Mouse (Mus musculus): Measurements from ENCODE around the gene Cyp17a1.

DNA sequence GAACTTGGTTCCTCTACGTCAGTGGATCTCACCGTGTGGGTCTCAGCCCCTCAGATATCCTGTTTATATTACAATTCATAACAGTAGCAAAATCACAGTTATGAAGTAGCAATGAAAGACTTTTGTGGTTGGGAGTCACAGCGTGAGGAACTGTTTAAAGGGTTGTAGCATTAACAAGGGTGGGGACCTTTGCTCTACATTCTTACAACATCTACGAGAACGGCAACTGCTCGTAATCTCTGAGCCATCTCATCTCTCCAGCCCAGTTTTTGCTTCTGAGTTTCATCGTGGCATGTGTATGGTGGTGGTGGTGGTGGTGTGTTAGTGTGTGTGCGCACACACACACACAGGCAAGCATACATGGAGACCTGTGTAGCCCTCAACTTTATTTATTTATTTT is 41.3 kb upstream of the Cyp17a1 start:
- TF ChIP-seq POLR2A (IDR thresholded peaks at IDR 0.05; ENCODE audit: control insufficient read depth, extremely low read depth, insufficient read depth, low read length, poor library complexity) (no peak), CTCF (IDR thresholded peaks at IDR 0.05; ENCODE audit: borderline replicate concordance, control insufficient read depth, extremely low read depth, insufficient read depth, low read length, poor library complexity) (no peak)
